Mouse (Mus musculus) retina, embryonic 14.5 days (tissue): ENCODE measurements around the gene Npm1.

ENCODE experiments used
- DNase-seq: peaks from one replicate; pipeline ENCODE4 v3.0.0-alpha.2; 2015; ENCODE audit warnings: low spot score

Gene Npm1

DNA sequence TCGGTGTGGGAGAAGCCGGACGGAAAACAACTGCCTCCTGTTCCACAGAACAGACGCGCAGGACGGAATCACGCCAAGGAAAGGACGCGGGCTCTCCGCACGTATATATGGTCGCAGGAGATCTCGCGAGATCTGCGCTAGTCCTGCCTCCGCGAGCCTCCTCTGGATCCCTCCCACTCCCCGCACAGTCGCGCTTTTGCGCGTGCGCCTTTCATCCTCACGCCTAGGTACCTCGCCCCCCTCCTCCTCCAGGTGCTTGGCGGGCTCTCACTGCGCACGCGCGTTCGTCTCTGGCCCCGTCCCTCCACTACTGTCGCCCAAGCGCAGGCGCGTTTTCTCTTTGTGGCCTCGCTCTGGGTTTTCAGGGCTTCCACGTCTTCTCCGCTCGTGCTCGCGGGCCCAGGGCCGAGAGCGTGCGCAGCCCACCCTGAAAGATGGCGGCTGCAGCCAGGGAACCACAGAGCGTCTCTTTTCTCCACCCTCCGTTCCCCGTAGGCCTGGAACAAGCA is at the start of gene Npm1:
Gene Npm1 (minus strand): TSS at position 209 of the 509 bp plus-strand sequence.
- DNase-seq, result peak; percentile 100

DNA sequence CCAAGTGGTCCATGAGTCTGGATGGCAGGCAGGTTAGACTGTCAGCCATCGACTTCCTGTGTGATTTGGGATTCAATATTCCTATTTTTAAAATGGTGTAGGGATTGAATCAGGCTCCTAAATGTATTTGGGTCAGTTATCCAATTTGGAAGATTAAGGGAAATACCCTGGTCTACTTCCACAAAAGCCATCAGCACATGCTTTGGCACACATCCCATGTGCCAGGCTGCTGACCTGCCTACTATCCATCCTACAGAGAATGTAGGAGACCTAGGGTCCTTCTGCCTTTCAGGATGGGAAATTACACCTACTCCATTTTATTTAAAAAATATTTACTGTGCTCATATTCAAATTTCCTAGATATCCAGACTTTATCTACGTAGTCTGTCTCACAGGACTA is 44.4 kb upstream of the Npm1 start:
- DNase-seq, result no peak

DNA sequence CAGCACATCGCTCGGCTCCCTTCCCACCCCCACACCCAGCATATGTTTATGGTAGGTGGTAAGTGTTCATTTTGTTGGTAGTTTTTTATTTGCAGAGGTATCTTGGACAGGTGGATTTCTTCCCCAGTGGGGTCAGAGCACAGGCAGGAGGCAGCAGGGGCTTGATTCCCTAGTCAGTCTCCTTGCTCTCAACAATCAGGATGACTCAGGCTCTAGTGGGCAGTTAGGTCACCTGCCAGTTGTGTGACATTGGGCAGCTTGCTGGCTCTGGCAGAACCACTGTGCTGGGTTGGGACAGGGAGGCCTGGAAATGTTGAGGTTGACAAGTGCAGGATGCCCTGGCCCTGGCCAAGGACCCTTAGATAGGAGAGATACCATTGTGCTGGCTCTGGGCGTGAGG is 42.0 kb upstream of the Npm1 start:
- DNase-seq, result no peak

GRCm38 (mm10) chr11:33204329-33204705 is 41.3 kb upstream of the Npm1 start:
- no peak for DNase-seq

- peak; percentile 72 for DNase-seq
Measured at GRCm38 (mm10) chr11:33203383-33204328, 40.6 kb upstream of the Npm1 start, which contains the start of gene Tlx3. Gene Tlx3 (minus strand): TSS chr11:33203589.

DNA sequence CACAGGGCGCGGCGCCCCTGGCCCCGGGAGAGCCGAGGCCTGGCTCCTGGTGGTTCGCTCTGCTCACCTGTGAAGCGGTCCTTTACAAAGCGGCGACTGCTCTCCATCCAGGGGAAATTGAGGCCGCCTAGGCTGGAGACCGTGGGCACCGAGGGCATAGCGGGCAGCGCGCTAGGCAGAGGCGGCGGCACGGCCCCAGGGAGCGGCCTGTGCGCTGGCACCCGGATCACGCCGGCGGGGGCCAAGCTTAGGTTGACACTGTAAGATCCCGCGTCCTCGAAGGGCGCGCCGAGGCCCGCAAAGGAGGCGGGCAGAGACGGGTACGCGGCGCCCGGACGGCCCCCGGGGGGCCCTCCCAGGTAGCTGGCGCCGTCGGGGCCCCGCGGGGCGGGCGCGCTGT is 40.0 kb upstream of the Npm1 start:
- DNase-seq, result no peak

- DNase-seq, result no peak
Measured at GRCm38 (mm10) chr11:33202296-33202695, 39.3 kb upstream of the Npm1 start.

DNA sequence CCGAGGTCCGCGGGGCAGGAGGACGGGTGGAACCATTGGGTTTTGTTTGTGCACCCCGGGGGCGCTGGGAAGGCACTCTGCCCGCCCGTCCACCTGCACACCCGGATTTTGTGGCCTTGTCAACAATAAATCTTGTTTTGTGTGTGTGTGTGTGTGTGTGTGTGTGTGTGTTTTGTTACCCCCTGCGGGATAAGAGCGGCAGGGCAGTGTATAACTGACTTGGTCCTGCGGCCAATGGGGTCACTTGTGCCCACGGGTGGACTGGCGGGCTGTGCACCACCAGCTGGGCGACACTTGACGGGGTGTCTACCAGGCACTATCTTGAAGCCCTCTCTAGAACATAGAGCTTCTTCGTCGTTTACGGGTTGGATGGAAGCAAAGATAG is 38.6 kb upstream of the Npm1 start:
- no peak for DNase-seq

DNA sequence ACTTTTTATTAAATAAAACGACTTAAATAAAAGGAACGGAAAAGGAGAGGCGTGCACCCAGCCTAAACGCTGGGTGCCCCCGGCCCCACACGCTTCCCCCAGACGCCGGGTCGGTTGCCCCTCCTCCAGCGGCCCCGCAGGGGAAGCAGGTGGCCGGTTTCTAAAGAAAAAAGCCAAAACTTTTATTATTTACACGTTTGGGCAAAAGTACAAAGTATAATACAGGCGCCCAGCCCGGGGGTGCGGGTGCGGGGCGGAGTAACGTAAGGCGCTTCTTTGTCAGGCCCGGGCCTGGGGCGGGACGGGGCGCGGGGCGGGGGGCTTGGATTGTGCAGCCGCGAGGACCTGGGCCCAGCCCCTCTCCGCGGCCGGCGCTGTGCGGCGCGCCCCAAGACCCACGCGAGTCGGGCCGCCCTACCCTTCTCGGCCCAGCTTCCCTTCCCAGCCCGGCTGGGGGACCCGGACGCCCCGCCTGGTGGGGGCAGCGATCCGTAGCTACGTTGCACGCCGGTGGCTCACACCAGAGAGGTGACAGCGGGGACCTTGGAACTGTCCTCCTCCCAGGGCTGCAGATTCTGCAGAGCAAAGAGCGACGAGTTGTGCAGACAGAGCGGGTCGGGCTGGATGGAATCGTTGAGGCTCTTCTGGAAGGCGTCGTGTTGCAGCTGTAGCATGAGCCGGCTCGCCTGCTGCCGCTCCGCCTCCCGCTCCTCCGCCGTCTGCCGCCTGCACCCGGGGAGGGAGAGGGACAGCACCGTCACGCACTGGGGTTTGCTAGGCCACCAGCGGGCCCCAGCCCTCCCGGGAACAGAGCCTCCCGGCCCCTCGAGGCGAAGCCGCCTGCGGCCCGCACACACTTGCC is 38.0 kb upstream of the Npm1 start:
- DNase-seq, result peak; percentile 66

DNA sequence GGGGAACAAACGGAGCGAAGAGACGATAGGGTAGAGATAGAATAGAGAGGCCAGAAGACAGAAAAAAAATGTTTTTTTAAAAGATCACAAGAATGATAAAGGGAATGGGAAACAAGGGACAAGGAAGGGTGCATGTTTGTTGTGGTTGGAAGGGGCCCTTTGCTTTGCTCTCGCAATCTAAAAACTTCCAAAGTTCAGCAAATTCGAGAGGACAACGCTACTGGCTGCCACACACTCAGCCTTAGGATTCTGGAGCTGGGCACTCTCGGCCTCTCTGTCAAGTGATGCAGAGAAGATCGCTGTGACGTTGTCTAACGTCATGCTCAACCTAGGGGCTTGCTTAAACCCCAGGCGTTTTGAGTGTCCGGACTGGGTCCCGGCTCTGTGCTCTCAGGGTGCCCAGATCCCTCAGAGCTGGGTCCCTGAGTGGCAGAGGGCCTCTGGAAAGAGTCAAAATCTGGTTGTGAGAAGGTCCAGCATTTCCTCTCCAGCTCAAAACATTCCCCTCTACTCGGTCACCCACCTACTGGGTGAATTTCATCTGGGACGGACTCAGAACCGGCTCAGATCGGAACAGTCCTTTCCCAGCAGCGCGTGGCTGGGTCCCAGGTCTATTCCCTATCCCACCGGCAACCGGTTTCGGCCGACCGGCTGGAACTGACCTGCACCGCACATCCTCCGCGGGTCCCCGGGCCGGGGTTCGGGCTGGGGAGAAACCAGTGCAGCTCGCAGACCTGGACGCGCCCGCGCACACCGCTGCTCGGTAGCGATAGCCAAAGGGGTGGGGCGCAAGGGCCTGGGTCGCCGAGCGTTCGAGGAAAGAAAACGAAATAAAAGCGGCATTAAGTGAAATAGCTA is 37.1 kb upstream of the Npm1 start:
- DNase-seq, result peak; percentile 53

GRCm38 (mm10) chr11:33199117-33199514 is 36.1 kb upstream of the Npm1 start:
- no peak for DNase-seq

DNA sequence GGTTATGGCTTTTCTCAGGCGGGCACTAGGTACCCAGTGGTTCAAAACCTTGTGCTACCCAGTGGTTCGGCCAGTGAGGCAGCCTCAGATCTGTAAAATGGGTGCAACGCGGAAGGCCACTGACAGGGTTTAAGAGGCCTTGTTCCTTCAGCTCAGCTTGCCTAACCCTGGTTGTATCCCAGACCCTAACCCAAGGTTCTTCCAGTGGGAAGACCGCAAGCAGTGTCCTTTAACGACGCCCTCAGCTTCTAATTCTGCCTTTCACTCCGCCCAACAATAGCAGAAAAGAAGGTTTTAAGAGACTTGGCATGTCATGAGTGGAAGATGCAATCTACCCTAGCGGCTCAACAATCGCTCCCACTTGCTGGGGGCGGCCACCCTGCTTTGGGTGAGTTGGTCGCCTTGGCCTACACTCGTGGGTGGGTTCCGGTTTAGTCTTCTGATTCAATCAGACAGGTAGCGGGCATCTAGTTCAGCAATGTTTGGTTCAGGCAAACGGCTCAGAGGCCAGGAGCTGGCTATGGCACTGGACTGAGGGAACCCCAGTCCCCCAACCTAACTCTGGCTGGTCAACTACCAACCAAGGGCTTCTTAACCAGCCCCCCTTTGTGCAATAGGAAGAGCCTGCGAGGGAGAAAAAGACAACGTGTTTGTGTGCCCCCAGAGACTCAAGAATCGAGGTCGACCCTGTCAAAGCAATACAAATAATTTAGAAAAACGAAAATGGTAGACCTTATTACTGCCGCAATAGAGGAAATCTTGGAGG is 35.5 kb upstream of the Npm1 start:
- DNase-seq, result no peak

- no peak for DNase-seq
Measured at GRCm38 (mm10) chr11:33197673-33198072, 34.7 kb upstream of the Npm1 start.

DNA sequence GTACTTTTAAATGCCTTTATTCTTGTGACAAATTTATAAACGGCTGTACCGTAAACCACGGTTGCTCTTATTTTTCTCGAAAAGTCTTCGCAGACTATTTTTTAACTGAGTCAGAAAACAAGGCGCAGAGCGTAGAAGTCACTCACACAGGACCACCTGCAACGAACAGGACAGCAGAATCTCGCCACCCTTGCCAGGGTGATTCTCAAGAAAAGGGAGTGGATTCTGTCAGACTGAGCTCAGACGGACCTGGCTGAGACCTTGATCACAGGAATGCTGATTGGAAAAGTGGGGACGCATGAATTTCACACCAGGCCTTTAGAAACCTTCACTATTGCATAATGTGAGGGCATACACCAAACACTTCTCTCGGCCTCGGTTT is 34.1 kb upstream of the Npm1 start:
- no peak for DNase-seq

- no peak for DNase-seq
Measured at GRCm38 (mm10) chr11:33196447-33197132, 33.6 kb upstream of the Npm1 start.

GRCm38 (mm10) chr11:33195531-33196446 is 32.8 kb upstream of the Npm1 start:
- no peak for DNase-seq

DNA sequence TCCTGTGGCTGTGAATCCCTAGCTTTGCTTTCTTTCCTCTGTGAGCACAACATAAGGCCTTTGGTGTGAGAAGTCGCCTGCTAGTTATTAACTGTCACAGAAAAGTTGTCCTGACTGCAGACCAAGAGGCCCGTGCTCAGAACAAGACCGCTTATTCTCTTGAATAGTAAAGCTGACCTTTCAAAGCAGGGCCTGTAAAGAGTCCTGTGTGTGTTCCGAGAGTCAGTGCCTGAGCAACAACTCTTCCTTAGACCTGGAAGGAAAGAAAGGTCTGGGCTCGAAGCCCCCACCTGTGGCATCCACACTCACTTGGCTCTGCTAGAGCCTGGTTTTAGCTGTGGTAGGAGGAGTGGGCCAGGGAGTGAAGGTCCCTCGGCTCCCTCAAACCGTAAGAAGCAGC is 32.1 kb upstream of the Npm1 start:
- no peak for DNase-seq

DNA sequence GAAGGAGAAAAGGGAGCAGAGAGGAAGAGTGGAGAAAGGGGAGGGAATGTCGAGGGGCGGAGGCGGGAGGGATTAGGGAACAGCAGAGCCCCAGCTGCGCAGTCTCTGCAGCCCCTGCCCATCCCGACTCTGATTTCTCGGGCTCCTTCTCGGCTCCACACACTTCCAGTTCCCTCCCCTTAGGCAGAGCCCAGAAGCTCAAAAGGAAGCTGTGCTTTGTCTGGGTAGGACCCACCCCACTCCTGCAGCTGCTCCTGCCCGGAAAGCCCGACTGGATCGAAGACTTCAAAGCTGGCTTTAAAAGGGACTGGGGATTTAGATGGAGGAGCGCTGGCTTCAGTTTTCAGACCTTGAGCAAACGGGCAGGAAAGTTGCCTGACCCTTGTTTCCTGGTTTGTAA is 30.7 kb upstream of the Npm1 start:
- no peak for DNase-seq

GRCm38 (mm10) chr11:33181804-33182203 is 18.8 kb upstream of the Npm1 start:
- no peak for DNase-seq
